ENCODE assay signal across 18 mouse cellular contexts in the genomic region with DNA sequence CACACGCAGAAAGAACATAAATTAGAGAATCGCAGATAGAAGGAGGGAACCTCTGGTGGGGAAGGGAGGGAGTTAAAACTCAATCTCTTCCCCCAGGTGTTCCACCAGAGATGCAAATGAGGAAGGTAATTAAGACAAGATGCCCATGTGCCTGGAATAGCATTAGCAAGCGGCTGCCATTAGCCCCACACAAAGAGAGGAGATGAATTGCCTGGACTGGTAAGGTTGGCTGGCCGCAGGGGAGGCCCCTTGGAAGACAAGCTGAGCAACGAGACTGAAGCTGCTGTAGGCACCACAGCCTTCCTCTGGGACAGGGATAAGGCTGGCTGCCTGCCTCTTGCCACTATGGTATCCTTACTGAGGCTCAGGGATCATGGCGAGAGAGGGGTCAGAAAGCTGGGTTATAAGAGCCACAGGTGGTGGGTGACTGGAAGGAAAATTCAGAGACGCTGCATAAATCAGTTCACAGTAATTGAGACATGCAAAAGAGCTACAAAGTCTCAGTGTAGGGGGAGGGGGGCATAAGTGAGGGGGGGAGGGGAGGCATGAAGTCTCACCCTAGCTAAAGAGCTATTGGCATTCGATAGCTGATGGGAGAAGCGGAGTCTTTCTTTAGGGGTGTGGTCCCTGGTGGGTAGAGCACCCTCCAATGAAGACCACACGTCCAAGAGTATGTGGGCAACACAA.
DNase-seq lines count a peak whose midpoint lies in the region; ATAC-seq and TF ChIP-seq lines count a peak whose summit lies in the region.
"Had no signal": no experiment of that assay in that cellular context is flagged by ENCODE, and none has a peak within 500 bp of the region (broad histone marks: within the 10 kb centered on the region; RNA-seq: fewer than 3 reads in every experiment).

No protein-coding gene starts in this region.

- peaks cover 21% of the 10 kb centered on the region for H3K4me1 ChIP-seq in forebrain, embryonic 10.5 days
- no peaks in the 10 kb centered on the region for H3K4me1 ChIP-seq in forebrain, postnatal 0 days (ENCODE audit: insufficient read depth)
- H3K4me1 ChIP-seq in forebrain, embryonic 11.5 days (replicated peaks; ENCODE audit: control insufficient read depth, insufficient read depth, low read length): peaks cover 8% of the 10 kb centered on the region
- H3K4me1 ChIP-seq in hindbrain, embryonic 14.5 days (replicated peaks; ENCODE audit: control insufficient read depth, insufficient read depth, low read length): peaks cover 19% of the 10 kb centered on the region
- peaks cover 26% of the 10 kb centered on the region for H3K4me1 ChIP-seq in neural tube, embryonic 13.5 days (replicated peaks)
- H3K4me1 ChIP-seq: heart, embryonic 13.5 days; liver, embryonic 13.5 days; lung, embryonic 15.5 days had no signal

- no peak overlapping the region for H3K9ac ChIP-seq in forebrain, postnatal 0 days
- no peak overlapping the region for H3K9ac ChIP-seq in forebrain, embryonic 11.5 days (ENCODE audit: low read length)
- no peak overlapping the region for H3K9ac ChIP-seq in hindbrain, embryonic 14.5 days
- no peak overlapping the region for H3K9ac ChIP-seq in neural tube, embryonic 13.5 days
- H3K9ac ChIP-seq: heart, embryonic 13.5 days; liver, embryonic 13.5 days; lung, embryonic 15.5 days had no signal

- WGBS in forebrain, embryonic 10.5 days: 65% methylated on average over 10 of the region's 10 CpGs
- 43% methylated on average over 10 of the region's 10 CpGs for WGBS in forebrain, postnatal 0 days
- WGBS in forebrain, embryonic 11.5 days: 53% methylated on average over 10 of the region's 10 CpGs
- 34% methylated on average over 10 of the region's 10 CpGs for WGBS in hindbrain, embryonic 14.5 days
- 31% methylated on average over 10 of the region's 10 CpGs for WGBS in neural tube, embryonic 13.5 days

- TF ChIP-seq CTCF in forebrain, postnatal 0 days (IDR thresholded peaks at IDR 0.05; ENCODE audit: low read depth): no peak

- DNase-seq in forebrain, embryonic 10.5 days (ENCODE audit: extremely low spot score, low spot score): no peak
- no peak for DNase-seq in forebrain, postnatal 0 days
- DNase-seq in forebrain, embryonic 11.5 days (ENCODE audit: low spot score): no peak
- no peak for DNase-seq in hindbrain, embryonic 14.5 days (ENCODE audit: low spot score)
- no peak for DNase-seq in cerebellum, postnatal 25 days
- no peak for DNase-seq in MN1 (ENCODE audit: low spot score)
- DNase-seq in ovary, postnatal 14 days (ENCODE audit: low spot score): no peak
- DNase-seq: adrenal gland, postnatal 10 days; cerebellum, adult 8-10 months; heart, adult 11 months; heart, postnatal 4 days; liver, embryonic 13.5 days had no signal

- no peaks in the 10 kb centered on the region; the same call in 1 of the 2 replicates for H3K36me3 ChIP-seq in forebrain, embryonic 10.5 days (replicated peaks)
- H3K36me3 ChIP-seq in forebrain, postnatal 0 days (ENCODE audit: insufficient read depth): 0 out of 2 replicates have a peak, but pooled peaks cover 7% of the 10 kb centered on the region
- H3K36me3 ChIP-seq in forebrain, embryonic 11.5 days (ENCODE audit: control insufficient read depth, insufficient read depth, low read length): no peaks in the 10 kb centered on the region
- 0 out of 2 replicates have a peak, but pooled peaks cover 4% of the 10 kb centered on the region for H3K36me3 ChIP-seq in hindbrain, embryonic 14.5 days (replicated peaks; ENCODE audit: control insufficient read depth, insufficient read depth)
- H3K36me3 ChIP-seq in neural tube, embryonic 13.5 days: peaks cover 11% of the 10 kb centered on the region; the same call in 1 of the 2 replicates
- H3K36me3 ChIP-seq: liver, embryonic 13.5 days; lung, embryonic 15.5 days had no signal

- H3K9me3 ChIP-seq in forebrain, embryonic 10.5 days: peaks cover 3% of the 10 kb centered on the region; the same call in 1 of the 2 replicates
- H3K9me3 ChIP-seq in forebrain, postnatal 0 days (ENCODE audit: low read length): 0 out of 2 replicates have a peak, but pooled peaks cover 5% of the 10 kb centered on the region
- H3K9me3 ChIP-seq in forebrain, embryonic 11.5 days (ENCODE audit: control insufficient read depth, low read length): no peaks in the 10 kb centered on the region
- peaks cover 7% of the 10 kb centered on the region for H3K9me3 ChIP-seq in hindbrain, embryonic 14.5 days (ENCODE audit: control insufficient read depth, low read length)
- peaks cover 11% of the 10 kb centered on the region for H3K9me3 ChIP-seq in neural tube, embryonic 13.5 days
- H3K9me3 ChIP-seq: heart, embryonic 13.5 days; liver, embryonic 13.5 days; lung, embryonic 15.5 days had no signal

- no peaks in the 10 kb centered on the region for H3K27me3 ChIP-seq in forebrain, embryonic 10.5 days (ENCODE audit: poor library complexity, severe bottlenecking)
- no peaks in the 10 kb centered on the region for H3K27me3 ChIP-seq in forebrain, postnatal 0 days (ENCODE audit: insufficient read depth, low read length)
- H3K27me3 ChIP-seq in forebrain, embryonic 11.5 days (ENCODE audit: control insufficient read depth, insufficient read depth, low read length): no peaks in the 10 kb centered on the region
- no peaks in the 10 kb centered on the region for H3K27me3 ChIP-seq in hindbrain, embryonic 14.5 days (ENCODE audit: control insufficient read depth, insufficient read depth, low read length)
- H3K27me3 ChIP-seq in neural tube, embryonic 13.5 days: no peaks in the 10 kb centered on the region
- H3K27me3 ChIP-seq: heart, embryonic 13.5 days; liver, embryonic 13.5 days; lung, embryonic 15.5 days had no signal

- H3K4me3 ChIP-seq in forebrain, embryonic 10.5 days: no peak overlapping the region
- H3K4me3 ChIP-seq in forebrain, postnatal 0 days (ENCODE audit: low read depth, low read length): no peak overlapping the region
- H3K4me3 ChIP-seq in forebrain, embryonic 11.5 days (ENCODE audit: low read depth, low read length): no peak overlapping the region
- H3K4me3 ChIP-seq in hindbrain, embryonic 14.5 days (replicated peaks; ENCODE audit: low read length): no peak overlapping the region
- H3K4me3 ChIP-seq in neural tube, embryonic 13.5 days: no peak overlapping the region
- H3K4me3 ChIP-seq: heart, embryonic 13.5 days; left cerebral cortex, adult 2 months; liver, embryonic 13.5 days; lung, embryonic 15.5 days had no signal

- H3K27ac ChIP-seq in forebrain, embryonic 10.5 days: peak overlapping the region; percentile 65
- no peak overlapping the region for H3K27ac ChIP-seq in forebrain, postnatal 0 days (ENCODE audit: low read depth, low read length)
- H3K27ac ChIP-seq in forebrain, embryonic 11.5 days (ENCODE audit: low read depth, low read length): peak overlapping the region; percentile 60
- H3K27ac ChIP-seq in hindbrain, embryonic 14.5 days: peak overlapping the region; percentile 79
- peak overlapping the region; percentile 84 for H3K27ac ChIP-seq in neural tube, embryonic 13.5 days (replicated peaks)
- H3K27ac ChIP-seq: heart, embryonic 13.5 days; kidney, postnatal 0 days; left cerebral cortex, adult 2 months; liver, embryonic 13.5 days; lung, embryonic 15.5 days had no signal

- ATAC-seq in forebrain, postnatal 0 days: no peak
- peak; percentile 70 for ATAC-seq in forebrain, embryonic 11.5 days (replicated peaks; ENCODE audit: low FRiP score)
- ATAC-seq in hindbrain, embryonic 14.5 days (ENCODE audit: low FRiP score): peak; percentile 62; the same call in 1 of the 2 replicates
- ATAC-seq in neural tube, embryonic 13.5 days (ENCODE audit: low read depth): peak; percentile 75
- ATAC-seq: intestine, postnatal 0 days had no signal

- H3K4me2 ChIP-seq in forebrain, postnatal 0 days (ENCODE audit: low read depth): no peak overlapping the region
- H3K4me2 ChIP-seq in forebrain, embryonic 11.5 days (ENCODE audit: low read depth, low read length, severe bottlenecking): no peak overlapping the region
- H3K4me2 ChIP-seq in hindbrain, embryonic 14.5 days (replicated peaks): no peak overlapping the region
- no peak overlapping the region for H3K4me2 ChIP-seq in neural tube, embryonic 13.5 days
- H3K4me2 ChIP-seq: heart, embryonic 13.5 days; liver, embryonic 13.5 days; lung, embryonic 15.5 days had no signal
